Mouse (Mus musculus) ES-Bruce4 (cell line): ENCODE results near the gene Ccdc136. TPM values are rescaled to one million over a fixed set of nuclear protein-coding genes. Genes with fewer than 3 reads are reported as not detected.

ENCODE experiments used
- H3K27ac ChIP-seq: 2 replicates; pipeline ENCODE4 v1.5.1; 2012; ENCODE audit warnings: low read length, inconsistent platforms; ENCODE audit not compliant: insufficient read depth
- H3K27me3 ChIP-seq: 2 replicates; pipeline ENCODE4 v1.6.1; 2012; ENCODE audit warnings: mild to moderate bottlenecking, low read length, inconsistent platforms; ENCODE audit not compliant: control insufficient read depth, poor library complexity, insufficient read depth, severe bottlenecking
- H3K36me3 ChIP-seq: 2 replicates; pipeline ENCODE4 v1.6.1; 2012; ENCODE audit warnings: inconsistent platforms, mild to moderate bottlenecking, low read length, moderate library complexity; ENCODE audit not compliant: control insufficient read depth, poor library complexity, insufficient read depth, severe bottlenecking
- H3K4me1 ChIP-seq: one replicate; pipeline ENCODE4 v1.8.1; 2011; ENCODE audit warnings: low read length; ENCODE audit not compliant: control insufficient read depth, insufficient read depth
- H3K4me3 ChIP-seq: 2 replicates; pipeline ENCODE4 v1.5.1; 2011; ENCODE audit warnings: low read depth, mild to moderate bottlenecking, low read length
- H3K9ac ChIP-seq: 2 replicates; pipeline ENCODE4 v1.6.1; 2012; ENCODE audit warnings: low read depth, mild to moderate bottlenecking, inconsistent platforms; ENCODE audit not compliant: poor library complexity, severe bottlenecking
- H3K9me3 ChIP-seq: replicated peaks from 2 replicates; pipeline ENCODE4 v1.6.1; 2012; ENCODE audit warnings: mild to moderate bottlenecking, low read length, inconsistent platforms; ENCODE audit not compliant: control insufficient read depth, poor library complexity, insufficient read depth, severe bottlenecking
- CTCF ChIP-seq: IDR thresholded peaks from one replicate; pipeline ENCODE4 v1.8.1; 2011; ENCODE audit warnings: low read depth, low read length
- EP300 ChIP-seq: IDR thresholded peaks from 2 replicates; pipeline ENCODE4 v1.6.1; 2011; ENCODE audit warnings: low read depth, low read length; ENCODE audit not compliant: insufficient read depth
- POLR2A ChIP-seq: IDR thresholded peaks from one replicate; pipeline ENCODE4 v1.8.1; 2011; ENCODE audit warnings: low read length; ENCODE audit not compliant: insufficient read depth
- polyA plus RNA-seq: library from polyadenylated mRNA; stranded (reverse); fragments of >200 nt; gene quantifications from 2 replicates; pipeline ENCODE4 v1.2.4, GENCODE M21; 2011; ENCODE audit warnings: low read depth; ENCODE audit not compliant: missing spikeins, insufficient read depth, insufficient read length

The Ccdc136 gene
- polyA plus RNA-seq, 1 experiment = 22.7 TPM

- TF ChIP-seq POLR2A (no peak), EP300 (no peak), CTCF (no peak)
- peaks cover 4% of the 10 kb centered on the region for H3K4me1 ChIP-seq
- H3K4me3 ChIP-seq = no peak overlapping the region
- no peaks in the 10 kb centered on the region for H3K36me3 ChIP-seq
- no peak overlapping the region for H3K27ac ChIP-seq
- H3K9me3 ChIP-seq = no peaks in the 10 kb centered on the region
- no peak overlapping the region for H3K9ac ChIP-seq
- no peaks in the 10 kb centered on the region for H3K27me3 ChIP-seq
These were observed 43.1 kb downstream of the Ccdc136 start for GRCm38 (mm10) chr6:29439251-29439650.

- Histone ChIP-seq H3K9me3 (no peaks in the 10 kb centered on the region), H3K36me3 (no peaks in the 10 kb centered on the region), H3K9ac (no peak overlapping the region), H3K27ac (no peak overlapping the region), H3K4me1 (peaks cover 3% of the 10 kb centered on the region), H3K27me3 (no peaks in the 10 kb centered on the region), H3K4me3 (no peak overlapping the region)
- TF ChIP-seq CTCF (no peak), EP300 (no peak), POLR2A (no peak)
These were observed 43.7 kb downstream of the Ccdc136 start for GRCm38 (mm10) chr6:29439789-29440188.

GRCm38 (mm10) chr6:29444773-29445172 lies 48.7 kb downstream of the Ccdc136 start:
- Histone ChIP-seq H3K27ac (no peak overlapping the region), H3K27me3 (no peaks in the 10 kb centered on the region), H3K36me3 (no peaks in the 10 kb centered on the region), H3K9ac (no peak overlapping the region), H3K4me1 (no peaks in the 10 kb centered on the region), H3K4me3 (no peak overlapping the region), H3K9me3 (no peaks in the 10 kb centered on the region)
- TF ChIP-seq POLR2A (no peak), CTCF (peak; percentile 90), EP300 (no peak)

- H3K9me3 ChIP-seq = no peaks in the 10 kb centered on the region
- H3K4me3 ChIP-seq = no peak overlapping the region
- TF ChIP-seq EP300 (no peak), POLR2A (no peak), CTCF (no peak)
- H3K27ac ChIP-seq = no peak overlapping the region
- H3K27me3 ChIP-seq = no peaks in the 10 kb centered on the region
- no peak overlapping the region for H3K9ac ChIP-seq
- H3K4me1 ChIP-seq = no peaks in the 10 kb centered on the region
- H3K36me3 ChIP-seq = no peaks in the 10 kb centered on the region
These were observed 49.2 kb downstream of the Ccdc136 start for GRCm38 (mm10) chr6:29445354-29445753.

GRCm38 (mm10) chr6:29449858-29450257 lies 53.7 kb downstream of the Ccdc136 start:
- no peak overlapping the region for H3K4me3 ChIP-seq
- H3K27ac ChIP-seq = no peak overlapping the region
- H3K4me1 ChIP-seq = no peaks in the 10 kb centered on the region
- no peak for TF ChIP-seq CTCF
- no peak for TF ChIP-seq EP300
- TF ChIP-seq POLR2A = peak; percentile 37
- H3K27me3 ChIP-seq = no peaks in the 10 kb centered on the region
- no peaks in the 10 kb centered on the region for H3K36me3 ChIP-seq
- peak overlapping the region; percentile 44 for H3K9ac ChIP-seq
- H3K9me3 ChIP-seq = no peaks in the 10 kb centered on the region

- Histone ChIP-seq H3K36me3 (no peaks in the 10 kb centered on the region), H3K27ac (no peak overlapping the region), H3K27me3 (no peaks in the 10 kb centered on the region), H3K9me3 (no peaks in the 10 kb centered on the region), H3K4me3 (no peak overlapping the region), H3K4me1 (no peaks in the 10 kb centered on the region), H3K9ac (no peak overlapping the region)
- TF ChIP-seq EP300 (no peak), POLR2A (no peak), CTCF (no peak)
These were observed 54.6 kb downstream of the Ccdc136 start for GRCm38 (mm10) chr6:29450667-29451066.
